Mouse (Mus musculus): Measurements from ENCODE around the gene Rsph9.

GRCm38 (mm10) chr17:46115489-46115888 lies 28.5 kb downstream of the Rsph9 start:
- TF ChIP-seq CTCF (IDR thresholded peaks at IDR 0.05), result no peak
- TF ChIP-seq EP300 (IDR thresholded peaks at IDR 0.05; ENCODE audit: insufficient read depth, low read depth, low read length), result no peak
- TF ChIP-seq POLR2A (IDR thresholded peaks at IDR 0.05; ENCODE audit: insufficient read depth, low read depth, low read length), result no peak

Data from heart, adult 2 months (tissue).